Mouse (Mus musculus): ENCODE results near the gene Vwc2.

- TF ChIP-seq POLR2A (IDR thresholded peaks at IDR 0.05; ENCODE audit: insufficient read depth, low read length) (no peak), EP300 (IDR thresholded peaks at IDR 0.05; ENCODE audit: insufficient read depth, low read depth, low read length) (no peak), CTCF (IDR thresholded peaks at IDR 0.05; ENCODE audit: low read depth, low read length) (no peak)
Observed at GRCm38 (mm10) chr11:11223162-11223561, 109.1 kb downstream of the Vwc2 start.
